Mouse (Mus musculus) liver, adult 2 months (tissue): ENCODE results near the gene Ano2.

Experiments
- CTCF ChIP-seq: fragments of 200-500 bp; IDR thresholded peaks from 2 replicates; pipeline ENCODE4 v1.5.1; 2011; ENCODE audit warnings: low read depth, low read length, control low read depth
- POLR2A ChIP-seq: fragments of 200-500 bp; IDR thresholded peaks from 2 replicates; pipeline ENCODE4 v1.6.1; 2011; ENCODE audit warnings: low read length, control low read depth; ENCODE audit not compliant: insufficient read depth; ENCODE audit errors: extremely low read depth

DNA sequence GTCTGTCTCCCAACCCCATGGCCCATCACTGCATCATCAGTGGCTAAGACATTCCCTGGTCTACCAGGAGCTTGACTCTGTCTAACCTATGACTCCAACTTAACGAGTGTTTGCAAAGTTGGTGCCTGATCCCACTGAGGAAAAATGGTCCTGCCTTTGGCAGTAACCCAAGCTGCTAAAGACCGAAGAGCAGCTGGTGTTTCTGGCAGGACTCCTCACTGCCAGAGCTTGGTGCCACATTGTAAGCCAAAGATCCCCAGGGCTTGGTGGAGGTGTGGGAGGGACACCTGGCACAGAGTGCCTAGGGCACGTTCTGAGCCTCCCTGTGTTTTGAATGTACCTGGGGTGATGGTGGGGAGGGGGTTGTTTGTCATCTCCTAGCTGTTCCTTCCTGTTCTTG lies 232.5 kb downstream of the Ano2 start:
- no peak for TF ChIP-seq POLR2A
- no peak for TF ChIP-seq CTCF
